Mouse (Mus musculus) inflammation-experienced regulatory T-cells, adult 16 weeks (primary cell): ENCODE measurements around the gene Tdp2. TPM values are rescaled to one million over a fixed set of nuclear protein-coding genes. Genes with fewer than 3 reads are reported as not detected.

Experiments
- polyA plus RNA-seq: library from polyadenylated mRNA; unstranded; fragments of 100-300 nt; shearing (Covaris generic); gene quantifications from one replicate; pipeline ENCODE4 v1.2.1, GENCODE M21; 2017

Gene Tdp2
- polyA plus RNA-seq, result 49.1 TPM

DNA sequence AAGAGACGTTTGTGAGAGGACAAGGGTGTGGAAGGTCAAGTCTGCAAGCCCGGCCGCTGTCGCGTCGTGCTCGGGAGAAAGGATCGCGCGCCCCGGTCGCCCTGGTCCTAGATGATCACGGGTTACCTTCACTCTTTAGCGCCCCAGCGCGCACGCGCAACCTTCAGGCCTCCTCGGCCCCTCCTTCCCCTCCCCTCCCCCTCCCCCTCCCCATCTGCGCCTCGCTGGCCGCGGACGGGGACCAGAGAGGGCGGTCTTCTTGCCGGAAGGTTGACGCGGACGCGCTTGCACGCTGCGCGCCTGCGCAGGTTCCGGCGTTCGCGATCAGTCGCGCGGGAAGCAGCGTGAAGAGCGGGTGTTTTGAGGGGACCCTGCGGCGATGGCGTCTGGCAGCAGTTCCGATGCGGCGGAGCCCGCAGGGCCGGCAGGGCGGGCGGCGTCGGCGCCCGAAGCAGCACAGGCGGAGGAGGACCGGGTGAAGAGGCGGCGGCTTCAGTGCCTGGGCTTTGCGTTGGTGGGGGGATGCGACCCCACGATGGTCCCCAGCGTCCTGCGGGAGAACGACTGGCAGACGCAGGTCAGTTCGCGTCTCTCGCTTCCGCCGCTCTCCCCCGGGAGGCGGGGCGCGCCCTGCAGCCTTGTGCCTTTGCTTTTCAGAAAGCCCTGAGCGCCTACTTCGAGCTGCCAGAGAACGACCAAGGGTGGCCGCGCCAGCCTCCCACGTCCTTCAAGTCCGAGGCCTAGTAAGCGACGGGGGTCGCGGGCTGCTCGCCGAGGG, at the start of gene Tdp2, which contains the start of gene Acot13:
TSS of gene Tdp2 (plus strand) at position 327 of the 778 bp plus-strand sequence.
TSS of gene Acot13 (minus strand) at position 188 of the 778 bp plus-strand sequence.

DNA sequence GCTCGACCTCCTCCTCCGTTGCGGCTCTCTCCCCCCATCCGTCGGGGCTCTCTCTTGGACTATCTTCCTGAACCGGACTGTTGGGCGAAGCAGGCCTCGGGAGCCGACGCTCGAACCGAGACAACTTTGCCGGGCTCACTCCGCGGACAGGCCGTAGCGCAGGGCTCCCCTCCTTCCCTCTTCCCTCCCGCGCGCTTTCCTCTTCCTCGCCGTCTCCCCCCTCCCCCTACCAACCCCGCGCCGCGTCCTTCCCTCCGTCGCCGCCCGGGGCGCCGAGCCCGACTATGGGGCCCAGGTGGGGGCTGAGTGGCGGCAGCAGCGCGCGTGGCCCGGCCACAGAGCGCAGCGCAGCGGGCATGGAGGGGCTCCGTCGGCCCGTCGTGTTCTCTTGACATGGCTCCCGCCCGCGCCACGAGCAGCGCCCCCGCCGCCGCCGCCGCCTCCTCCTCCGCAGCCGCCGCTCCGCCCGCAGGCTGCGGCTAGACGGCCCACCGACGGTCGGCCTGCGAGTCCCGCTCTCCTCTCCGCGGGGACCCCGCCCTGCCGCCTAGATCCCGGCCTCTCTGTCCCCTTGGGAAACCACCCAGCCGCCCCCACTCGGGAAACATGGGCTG, 30.1 kb upstream of the Tdp2 start, which contains the start of gene BC005537:
TSS of gene BC005537 (plus strand) at position 350 of the 614 bp plus-strand sequence.

DNA sequence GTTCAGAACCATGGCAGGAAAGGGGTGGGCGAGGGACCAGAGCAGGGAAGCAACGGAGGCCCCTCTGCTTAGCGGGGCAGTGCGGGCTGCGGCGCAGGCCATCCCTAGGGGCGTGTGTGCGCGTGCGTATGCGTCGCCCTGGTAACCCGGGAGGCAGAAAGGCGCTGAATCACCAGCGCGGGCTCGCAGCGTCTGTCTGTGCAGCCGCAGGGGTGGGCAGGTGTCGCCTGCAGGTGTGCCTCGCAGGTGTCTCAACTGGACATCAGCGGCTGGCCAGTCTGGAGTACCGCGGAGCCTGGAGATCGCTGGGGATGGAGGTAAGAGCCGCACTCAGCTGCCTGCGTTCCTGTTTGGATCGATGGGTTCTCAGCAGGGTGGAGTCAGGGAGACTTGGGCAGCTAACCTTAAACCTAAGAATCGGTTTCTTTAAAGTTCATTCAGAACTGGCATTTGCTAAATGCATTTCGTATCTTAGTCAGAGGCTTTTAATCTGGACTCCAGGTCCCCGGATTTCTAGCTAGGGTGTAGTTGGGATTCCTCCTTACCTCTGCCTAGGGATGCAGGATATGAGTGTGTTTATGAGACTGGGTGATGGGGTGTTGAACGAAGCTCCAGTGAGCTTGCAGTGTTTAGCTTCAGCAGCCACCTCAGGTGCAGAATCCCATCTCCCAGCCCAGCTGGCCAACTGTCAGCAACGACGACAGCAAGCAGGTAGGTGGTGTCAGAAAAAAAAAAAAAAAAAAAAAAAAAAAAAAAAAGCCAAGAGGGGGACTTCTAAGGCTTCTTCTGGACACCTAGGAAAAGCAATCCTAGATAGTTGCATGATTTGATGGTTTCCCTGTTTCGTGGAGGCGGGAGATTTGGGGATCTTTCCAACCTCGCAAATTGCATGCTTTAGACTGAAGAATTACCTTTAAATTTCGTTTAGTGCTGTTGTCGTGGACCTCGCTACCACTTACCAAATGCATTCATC, 13.8 kb downstream of the Tdp2 start, which contains the start of gene D130043K22Rik:
TSS of gene D130043K22Rik (plus strand) at position 153 of the 973 bp plus-strand sequence.

Other genes starting within 250 kb of the Tdp2 start
- 329 TPM for gene Ripor2, start 249.5 kb upstream of the Tdp2 start, polyA plus RNA-seq
- not detected for gene Armh2, start 90.4 kb upstream of the Tdp2 start, polyA plus RNA-seq
- gene Gmnn, start 69.8 kb upstream of the Tdp2 start, polyA plus RNA-seq, result 30.6 TPM
- 14.0 TPM for gene BC005537, start 30.0 kb upstream of the Tdp2 start, polyA plus RNA-seq
- gene Acot13, start 139 bp upstream of the Tdp2 start, polyA plus RNA-seq, result 85.2 TPM
- gene D130043K22Rik, start 13.5 kb downstream of the Tdp2 start, polyA plus RNA-seq, result 1.1 TPM
- gene Aldh5a1, start 106.0 kb downstream of the Tdp2 start, polyA plus RNA-seq, result 0.17 TPM
- gene Gpld1, start 111.5 kb downstream of the Tdp2 start, polyA plus RNA-seq, result 5.9 TPM
- gene Mrs2, start 188.7 kb downstream of the Tdp2 start, polyA plus RNA-seq, result 3.9 TPM
- not detected for gene Dcdc2a, start 224.3 kb downstream of the Tdp2 start, polyA plus RNA-seq